Mouse (Mus musculus) forebrain, embryonic 12.5 days (tissue): ENCODE data around the gene Il27ra. TPM values are rescaled to one million over a fixed set of nuclear protein-coding genes. Genes with fewer than 3 reads are reported as not detected.
"Not testable (repeated sequence)": the region's sequence is repeated elsewhere in the genome, so short reads cannot be mapped to it uniquely, and the experiment has no call there.

Experiments used
- ATAC-seq: fragments of 200-750 bp; cut with Nextera tagmentation; 2 replicates; pipeline ENCODE4 v1.8.0; 2017; ENCODE audit warnings: moderate TSS enrichment; ENCODE audit not compliant: low FRiP score
- H3K27ac ChIP-seq: fragments of 300-500 bp; sonication (generic); 2 replicates; pipeline ENCODE4 v1.5.1; 2016; ENCODE audit warnings: mild to moderate bottlenecking
- H3K27me3 ChIP-seq: fragments of 300-500 bp; sonication (generic); 2 replicates; pipeline ENCODE4 v1.6.1; 2016; ENCODE audit warnings: mild to moderate bottlenecking
- H3K36me3 ChIP-seq: fragments of 300-500 bp; sonication (generic); replicated peaks from 2 replicates; pipeline ENCODE4 v1.6.1; 2016; ENCODE audit warnings: mild to moderate bottlenecking
- H3K4me1 ChIP-seq: fragments of 300-500 bp; sonication (generic); 2 replicates; pipeline ENCODE4 v1.6.1; 2016
- H3K4me2 ChIP-seq: fragments of 300-500 bp; sonication (generic); 2 replicates; pipeline ENCODE4 v1.6.1; 2016; ENCODE audit warnings: mild to moderate bottlenecking, moderate library complexity
- H3K4me3 ChIP-seq: fragments of 300-500 bp; sonication (generic); replicated peaks from 2 replicates; pipeline ENCODE4 v1.5.1; 2016; ENCODE audit warnings: mild to moderate bottlenecking
- H3K9ac ChIP-seq: fragments of 300-500 bp; sonication (generic); 2 replicates; pipeline ENCODE4 v1.6.1; 2016; ENCODE audit warnings: mild to moderate bottlenecking
- H3K9me3 ChIP-seq: fragments of 300-500 bp; sonication (generic); 2 replicates; pipeline ENCODE4 v1.6.1; 2016
- WGBS: fragments of 180-500 bp; shearing (Covaris S2); methylation state at CpG from one replicate; pipeline ENCODE4 v1.1.7; 2016; 5-methylcytosine and 5-hydroxymethylcytosine counted together
- polyA plus RNA-seq: library from polyadenylated mRNA; unstranded; fragments of >200 nt; fragmentation: Nextera tagmentation; extraction: Ambion mirVana; gene quantifications from 2 replicates; pipeline ENCODE4 v1.2.1, GENCODE M21; 2016

Il27ra gene
- polyA plus RNA-seq, 1 experiment from 2014 or later = 0.24 TPM

DNA sequence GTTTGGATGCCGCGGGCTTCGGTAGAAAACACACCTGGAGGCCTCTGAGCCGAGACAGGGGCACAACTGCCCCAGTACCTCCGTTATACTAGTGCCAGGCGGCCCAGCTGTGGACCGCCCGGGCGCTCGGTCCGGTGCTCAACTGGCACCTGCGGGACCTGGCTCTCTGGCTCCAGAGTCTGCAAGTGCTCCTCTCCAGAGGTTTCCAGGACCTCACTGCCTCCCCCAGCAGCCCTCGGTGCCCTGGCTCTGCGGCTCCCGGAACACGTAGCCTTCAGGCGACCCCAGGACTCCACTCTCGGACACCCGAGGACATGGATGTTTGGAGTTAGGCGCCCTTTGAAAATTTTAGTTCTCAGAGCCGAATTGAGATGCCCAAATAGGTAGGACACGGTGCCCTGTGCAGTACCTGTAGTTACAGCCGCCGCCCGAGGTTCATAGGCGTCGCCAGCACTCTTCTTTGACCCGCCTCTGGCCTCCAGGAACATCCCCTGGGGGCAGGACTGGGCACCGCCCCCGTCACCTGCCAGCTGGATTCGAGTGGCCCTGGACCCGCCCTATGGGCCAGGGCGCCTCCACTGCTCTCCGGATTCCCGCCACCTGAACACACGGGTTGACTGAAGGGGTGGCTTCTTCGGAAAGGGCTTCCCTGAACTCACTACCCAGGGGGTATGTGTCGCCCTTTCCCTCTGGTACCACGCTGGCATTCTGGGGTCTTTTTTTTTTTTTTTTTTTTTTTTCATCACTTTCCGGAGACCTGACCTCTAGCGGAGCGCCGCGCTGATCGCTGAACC is 30.5 kb downstream of the Il27ra start, which contains the start of gene 2210011C24Rik:
Gene 2210011C24Rik, minus strand, starts transcription at position 467 of the 794 bp plus-strand sequence.
- Histone ChIP-seq H3K36me3 (no peaks in the 10 kb centered on the region), H3K4me2 (peak within 1 kb of the TSS; percentile 95), H3K27me3 (peaks cover 58% of the 10 kb centered on the region), H3K9me3 (no peaks in the 10 kb centered on the region), H3K4me3 (peak within 1 kb of the TSS; percentile 55), H3K9ac (peak within 1 kb of the TSS; percentile 62), H3K27ac (no peak within 1 kb of the TSS), H3K4me1 (peaks cover 30% of the 10 kb centered on the region)
- WGBS = under 1% methylated on average over 45 of the region's 45 CpGs
- ATAC-seq = 0 out of 2 replicates have a peak, but pooled peaks have one; percentile 18

- 2% methylated on average over 82 of the region's 83 CpGs for WGBS
- Histone ChIP-seq H3K27me3 (peaks cover 58% of the 10 kb centered on the region), H3K9me3 (no peaks in the 10 kb centered on the region), H3K36me3 (no peaks in the 10 kb centered on the region), H3K4me2 (peak overlapping the region; percentile 95), H3K4me1 (peaks cover 30% of the 10 kb centered on the region), H3K9ac (peak overlapping the region; percentile 62), H3K4me3 (peak overlapping the region; percentile 55), H3K27ac (no peak overlapping the region)
- peak; percentile 58 for ATAC-seq
Measured at GRCm38 (mm10) chr8:84010625-84011611, 31.5 kb downstream of the Il27ra start.

GRCm38 (mm10) chr8:84009876-84010275 is 32.5 kb downstream of the Il27ra start:
- peaks cover 33% of the 10 kb centered on the region for H3K4me1 ChIP-seq
- WGBS = 1% methylated on average over 11 of the region's 11 CpGs
- no peak overlapping the region for H3K4me3 ChIP-seq
- peak; percentile 37; the same call in 1 of the 2 replicates for ATAC-seq
- H3K27ac ChIP-seq = no peak overlapping the region
- H3K9me3 ChIP-seq = no peaks in the 10 kb centered on the region
- no peaks in the 10 kb centered on the region for H3K36me3 ChIP-seq
- H3K4me2 ChIP-seq = no peak overlapping the region
- H3K9ac ChIP-seq = no peak overlapping the region
- peaks cover 55% of the 10 kb centered on the region for H3K27me3 ChIP-seq

GRCm38 (mm10) chr8:84008362-84008761 is 34.0 kb downstream of the Il27ra start:
- H3K27ac ChIP-seq = no peak overlapping the region
- ATAC-seq = no peak
- H3K4me3 ChIP-seq = no peak overlapping the region
- no peak overlapping the region for H3K9ac ChIP-seq
- 25% methylated on average over 7 of the region's 7 CpGs for WGBS
- no peaks in the 10 kb centered on the region for H3K9me3 ChIP-seq
- no peaks in the 10 kb centered on the region for H3K36me3 ChIP-seq
- peaks cover 46% of the 10 kb centered on the region for H3K27me3 ChIP-seq
- peaks cover 41% of the 10 kb centered on the region for H3K4me1 ChIP-seq
- no peak overlapping the region for H3K4me2 ChIP-seq

GRCm38 (mm10) chr8:84005502-84005901 is 36.9 kb downstream of the Il27ra start:
- H3K9me3 ChIP-seq, H3K27ac ChIP-seq, ATAC-seq, H3K9ac ChIP-seq, H3K36me3 ChIP-seq, H3K4me2 ChIP-seq, H3K4me3 ChIP-seq: not testable (repeated sequence)
- H3K27me3 ChIP-seq = peaks cover 45% of the 10 kb centered on the region
- H3K4me1 ChIP-seq = peaks cover 26% of the 10 kb centered on the region
- WGBS = 96% methylated on average over 7 of the region's 7 CpGs

DNA sequence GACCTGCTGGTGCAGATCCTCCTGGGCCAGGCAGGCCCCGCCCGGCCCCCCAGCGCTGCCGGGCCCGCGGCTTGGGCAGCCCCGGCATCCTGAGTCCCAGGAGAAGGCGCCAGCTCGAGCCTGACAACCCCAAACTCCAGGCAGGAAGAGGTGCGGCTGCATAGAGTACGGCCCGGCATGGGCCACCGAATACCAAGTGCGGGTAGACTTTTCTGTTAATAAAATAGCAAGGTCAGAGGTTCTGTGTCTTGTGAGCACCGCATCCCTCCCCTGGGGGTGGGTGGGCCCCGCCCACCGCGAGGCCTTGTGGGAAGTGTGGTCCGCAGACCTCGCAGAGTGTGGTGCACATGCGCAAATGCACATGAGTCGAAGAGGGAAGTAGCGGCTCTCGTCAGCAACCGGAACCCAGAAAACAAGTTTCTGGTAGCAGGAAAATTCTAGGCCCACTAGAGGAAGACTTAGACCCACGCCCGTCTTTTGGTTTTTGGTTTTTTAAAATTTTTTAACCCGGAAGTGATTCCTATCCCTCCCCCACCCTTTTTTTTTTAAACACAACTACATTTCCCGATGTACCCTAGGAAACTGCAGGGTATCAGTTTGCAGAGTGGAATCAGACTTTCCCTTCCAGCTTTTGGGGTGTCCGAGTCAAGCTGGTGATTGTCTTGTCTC is 37.7 kb downstream of the Il27ra start:
- peak overlapping the region; percentile 82 for H3K4me2 ChIP-seq
- 1% methylated on average over 30 of the region's 30 CpGs for WGBS
- H3K4me3 ChIP-seq = peak overlapping the region; percentile 60
- peaks cover 18% of the 10 kb centered on the region for H3K36me3 ChIP-seq
- H3K9me3 ChIP-seq = no peaks in the 10 kb centered on the region
- peak overlapping the region; percentile 70 for H3K9ac ChIP-seq
- H3K4me1 ChIP-seq = peaks cover 22% of the 10 kb centered on the region
- H3K27ac ChIP-seq = peak overlapping the region; percentile 61
- peak; percentile 84 for ATAC-seq
- peaks cover 45% of the 10 kb centered on the region for H3K27me3 ChIP-seq

GRCm38 (mm10) chr8:84003612-84004246 is 38.7 kb downstream of the Il27ra start:
- 78% methylated on average over 6 of the region's 6 CpGs for WGBS
- ATAC-seq = no peak
- Histone ChIP-seq H3K9ac (peak overlapping the region; percentile 70; the same call in 1 of the 2 replicates), H3K27ac (no peak overlapping the region), H3K4me2 (peak overlapping the region; percentile 82), H3K4me1 (peaks cover 31% of the 10 kb centered on the region), H3K36me3 (peaks cover 24% of the 10 kb centered on the region), H3K27me3 (peaks cover 45% of the 10 kb centered on the region), H3K4me3 (peak overlapping the region; percentile 60), H3K9me3 (no peaks in the 10 kb centered on the region)

- no peak overlapping the region for H3K4me2 ChIP-seq
- no peak overlapping the region for H3K4me3 ChIP-seq
- 55% methylated on average over 12 of the region's 12 CpGs for WGBS
Measured at GRCm38 (mm10) chr8:84002957-84003611, 39.3 kb downstream of the Il27ra start.

GRCm38 (mm10) chr8:84001281-84002000 is 40.9 kb downstream of the Il27ra start, which contains the start of gene 1700067K01Rik:
Gene 1700067K01Rik, plus strand, starts transcription at chr8:84001502.
- peak within 1 kb of the TSS; percentile 14 for H3K4me3 ChIP-seq
- no peak for ATAC-seq
- no peak within 1 kb of the TSS for H3K27ac ChIP-seq
- H3K4me2 ChIP-seq = peak within 1 kb of the TSS; percentile 32
- peaks cover 43% of the 10 kb centered on the region for H3K27me3 ChIP-seq
- 16% methylated on average over 61 of the region's 61 CpGs for WGBS
- no peaks in the 10 kb centered on the region for H3K9me3 ChIP-seq
- peaks cover 24% of the 10 kb centered on the region for H3K36me3 ChIP-seq
- peaks cover 40% of the 10 kb centered on the region for H3K4me1 ChIP-seq
- peak within 1 kb of the TSS; percentile 12; the same call in 1 of the 2 replicates for H3K9ac ChIP-seq

More at GRCm38 (mm10) chr8:84002957-84003611, 39.3 kb downstream of the Il27ra start:
- H3K27ac ChIP-seq = no peak overlapping the region
- peaks cover 43% of the 10 kb centered on the region for H3K27me3 ChIP-seq
- no peak for ATAC-seq
- H3K9ac ChIP-seq = no peak overlapping the region
- peaks cover 37% of the 10 kb centered on the region for H3K4me1 ChIP-seq
- no peaks in the 10 kb centered on the region for H3K9me3 ChIP-seq
- peaks cover 24% of the 10 kb centered on the region for H3K36me3 ChIP-seq

- Histone ChIP-seq H3K27ac (no peak overlapping the region), H3K9ac (no peak overlapping the region), H3K36me3 (peaks cover 28% of the 10 kb centered on the region), H3K4me2 (0 out of 2 replicates have a peak overlapping the region, but pooled peaks have one; percentile 82), H3K4me3 (no peak overlapping the region), H3K4me1 (peaks cover 43% of the 10 kb centered on the region), H3K27me3 (peaks cover 43% of the 10 kb centered on the region), H3K9me3 (no peaks in the 10 kb centered on the region)
- 89% methylated on average over 2 of the region's 2 CpGs for WGBS
- ATAC-seq = no peak
Measured at GRCm38 (mm10) chr8:83999825-84000224, 42.6 kb downstream of the Il27ra start.
